Mouse (Mus musculus): ENCODE measurements around the gene Tcap. TPM values are rescaled to one million over a fixed set of nuclear protein-coding genes. Genes with fewer than 3 reads are reported as not detected.
A peak's percentile ranks its signal among the peaks of the same experiment; 100 is the strongest.

The Tcap gene
- polyA plus RNA-seq (2017; shearing (Covaris generic)) = not detected

DNA sequence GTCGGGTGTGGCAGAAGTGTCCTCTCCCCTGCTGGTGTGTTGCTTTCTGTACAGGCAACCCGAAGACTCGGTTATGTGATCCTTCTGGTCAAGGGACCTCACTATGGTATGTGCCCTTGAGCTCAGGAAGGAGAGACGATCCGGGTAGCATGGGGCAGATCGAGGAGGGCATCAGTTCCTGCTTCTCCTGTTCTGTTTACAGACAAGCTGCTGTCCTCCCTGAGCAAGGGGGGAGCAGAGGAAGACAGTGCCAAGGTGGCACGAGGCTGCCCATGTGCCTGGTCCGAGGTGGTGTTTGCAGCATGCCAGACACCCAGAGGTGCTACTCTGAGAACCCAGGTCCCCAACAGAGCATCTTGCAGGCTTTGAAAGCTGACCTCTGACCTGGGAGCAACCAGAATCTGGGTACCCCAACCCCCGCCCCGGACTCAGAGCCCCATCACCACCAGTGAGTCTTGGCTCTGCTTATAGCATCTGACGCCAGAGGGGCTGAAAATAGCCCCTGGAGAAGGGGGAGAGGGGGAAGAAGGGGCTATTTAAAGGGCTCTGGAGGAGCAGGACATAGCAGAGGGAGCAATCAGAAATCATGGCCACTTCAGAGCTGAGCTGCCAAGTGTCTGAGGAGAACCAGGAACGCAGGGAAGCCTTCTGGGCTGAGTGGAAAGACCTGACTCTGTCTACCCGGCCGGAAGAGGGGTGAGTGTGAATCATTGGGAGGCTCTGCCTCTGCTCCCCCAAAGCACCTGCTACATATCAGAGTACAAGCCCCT is at the start of gene Tcap:
TSS of gene Tcap (plus strand) at position 551 of the 770 bp plus-strand sequence.
- ATAC-seq = no peak

DNA sequence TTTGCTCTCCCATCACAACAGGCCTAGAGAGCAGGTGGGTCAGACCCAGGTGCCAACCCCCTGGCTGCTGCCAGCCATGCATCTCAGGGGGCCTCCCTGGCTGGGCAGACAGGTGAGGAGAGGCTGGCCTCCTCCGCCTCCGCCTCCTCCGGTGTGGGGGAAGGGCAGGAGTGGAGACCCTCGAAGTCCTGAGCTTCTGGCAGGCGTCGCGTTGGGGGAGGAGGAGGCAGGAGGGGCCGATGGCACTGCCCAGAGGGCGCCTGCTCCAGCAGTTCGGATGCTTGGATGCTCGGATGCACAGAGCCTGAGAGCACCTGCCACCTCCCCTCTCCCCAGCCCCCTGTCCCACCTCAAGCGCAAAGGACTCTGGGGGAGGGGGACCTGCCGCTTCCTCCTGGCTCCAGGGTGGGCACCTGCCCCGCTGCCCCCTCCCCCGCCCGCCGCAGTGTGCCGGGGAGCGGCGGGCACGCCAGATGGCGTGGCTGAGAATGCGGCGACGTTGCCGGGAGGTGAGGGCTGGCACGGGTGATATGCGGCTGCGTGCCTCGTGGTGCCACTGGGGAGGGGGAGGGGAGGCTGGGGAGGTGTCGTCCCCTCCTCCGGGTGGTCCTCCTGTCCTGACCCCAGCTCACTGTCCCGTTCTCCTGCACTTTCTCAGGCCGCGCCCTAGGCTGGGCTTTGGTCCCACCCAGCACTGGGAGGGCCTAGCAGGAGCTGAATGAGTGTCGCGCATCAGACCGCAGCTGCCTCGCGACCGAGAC is 49.5 kb upstream of the Tcap start:
- ATAC-seq = no peak

DNA sequence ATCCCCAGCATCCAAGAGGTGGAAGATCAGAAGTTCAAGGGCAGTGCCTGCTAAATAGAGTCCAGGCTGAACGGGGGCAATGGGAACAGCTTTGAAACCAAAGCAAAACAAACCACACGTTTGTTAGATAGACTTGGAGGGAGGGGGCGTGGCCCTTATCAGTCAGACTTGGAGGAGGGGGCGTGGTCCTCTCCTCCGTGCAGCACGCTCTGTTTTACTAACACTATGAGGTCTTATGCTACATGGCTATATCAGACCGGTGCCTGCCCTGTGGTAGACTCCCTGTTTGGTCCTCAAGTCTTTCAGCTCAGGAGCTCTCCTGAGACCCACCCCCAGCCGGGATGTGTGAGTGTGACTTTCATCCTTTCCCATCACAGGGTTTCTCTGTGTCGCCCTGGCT is 48.4 kb upstream of the Tcap start:
- ATAC-seq = no peak

DNA sequence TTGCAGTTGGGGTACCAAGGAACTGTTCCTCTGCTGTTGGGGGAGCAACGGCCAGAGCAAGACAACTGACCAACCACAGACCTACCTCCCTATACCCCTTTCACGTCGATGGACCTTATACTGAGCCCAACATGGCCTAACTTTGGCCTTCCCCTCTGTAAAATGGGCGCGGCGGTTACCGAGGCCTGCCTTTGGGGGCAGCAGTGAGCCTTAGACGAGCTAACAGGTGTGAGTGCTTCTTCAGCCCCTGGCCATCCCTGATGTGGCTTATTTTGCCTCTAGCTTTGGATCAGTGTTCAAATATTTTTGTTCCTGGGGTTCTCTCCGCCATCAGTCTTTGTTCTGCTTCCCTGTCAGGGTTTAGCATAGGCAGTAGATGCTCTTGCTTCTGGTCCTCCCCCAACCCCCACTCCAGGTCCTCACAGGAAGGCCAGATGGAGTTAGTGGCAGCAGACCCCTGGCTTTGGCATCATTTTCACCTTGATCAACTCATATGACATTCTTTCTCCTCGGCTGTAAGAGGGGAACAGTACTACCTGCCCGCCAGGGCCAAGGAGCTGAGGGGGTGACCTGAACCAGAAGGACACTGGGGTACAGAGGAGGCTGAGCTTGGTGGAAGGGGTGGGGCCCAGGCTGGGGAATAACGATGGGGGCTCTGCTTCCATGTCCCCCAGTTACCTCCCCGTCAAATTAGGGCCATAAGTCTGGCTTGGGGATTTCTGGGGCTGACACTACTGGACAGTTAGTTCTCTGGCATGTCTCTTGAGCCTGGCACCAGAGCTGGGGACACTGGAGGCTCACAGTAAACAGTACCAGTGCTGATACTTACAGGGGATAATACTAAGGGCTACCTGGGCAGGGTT is 47.1 kb upstream of the Tcap start:
- ATAC-seq = no peak

DNA sequence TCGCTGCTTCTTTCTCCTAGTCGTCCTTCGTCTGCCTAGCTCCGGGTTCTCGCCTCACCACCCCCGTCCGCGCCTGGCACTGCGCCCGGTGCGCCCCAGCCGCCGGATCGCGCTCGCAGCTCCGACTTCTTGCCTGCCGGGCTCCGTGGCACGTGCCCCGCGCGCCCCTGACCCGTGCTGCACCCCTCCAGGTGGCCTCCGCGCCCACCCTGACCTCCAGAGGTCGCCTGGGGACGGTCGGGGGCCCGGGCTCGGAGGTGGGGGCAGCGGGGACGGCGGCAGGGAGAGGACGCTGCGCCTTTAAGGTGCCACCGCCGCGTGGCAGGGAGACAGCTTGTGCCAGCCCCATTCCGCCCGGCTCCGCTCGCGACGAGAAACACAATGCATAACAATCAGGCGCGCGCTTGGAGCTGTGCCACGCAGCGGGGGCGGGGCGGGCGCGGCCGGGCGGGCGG is 45.1 kb upstream of the Tcap start:
- no peak for ATAC-seq

DNA sequence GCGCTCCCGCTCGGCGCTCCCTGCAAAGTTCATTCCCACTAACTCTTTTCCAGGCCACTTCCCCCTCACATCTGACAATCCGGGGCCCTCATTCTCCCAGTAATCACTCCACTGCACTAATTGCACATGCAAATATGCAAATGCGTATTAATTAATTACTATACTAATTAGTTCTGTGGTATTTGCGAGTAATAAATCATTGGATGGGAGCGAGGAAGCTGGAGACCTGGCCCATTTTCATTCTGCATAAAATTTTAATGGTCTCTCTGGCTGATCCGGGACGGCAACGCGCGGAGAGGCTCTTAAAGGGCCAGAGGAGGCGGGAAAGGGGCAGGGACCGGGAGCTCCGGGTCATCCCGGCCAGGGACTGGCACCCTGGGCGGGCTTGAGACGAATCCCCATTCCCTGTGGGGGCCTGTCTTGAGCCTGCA is 44.5 kb upstream of the Tcap start:
- ATAC-seq = no peak

DNA sequence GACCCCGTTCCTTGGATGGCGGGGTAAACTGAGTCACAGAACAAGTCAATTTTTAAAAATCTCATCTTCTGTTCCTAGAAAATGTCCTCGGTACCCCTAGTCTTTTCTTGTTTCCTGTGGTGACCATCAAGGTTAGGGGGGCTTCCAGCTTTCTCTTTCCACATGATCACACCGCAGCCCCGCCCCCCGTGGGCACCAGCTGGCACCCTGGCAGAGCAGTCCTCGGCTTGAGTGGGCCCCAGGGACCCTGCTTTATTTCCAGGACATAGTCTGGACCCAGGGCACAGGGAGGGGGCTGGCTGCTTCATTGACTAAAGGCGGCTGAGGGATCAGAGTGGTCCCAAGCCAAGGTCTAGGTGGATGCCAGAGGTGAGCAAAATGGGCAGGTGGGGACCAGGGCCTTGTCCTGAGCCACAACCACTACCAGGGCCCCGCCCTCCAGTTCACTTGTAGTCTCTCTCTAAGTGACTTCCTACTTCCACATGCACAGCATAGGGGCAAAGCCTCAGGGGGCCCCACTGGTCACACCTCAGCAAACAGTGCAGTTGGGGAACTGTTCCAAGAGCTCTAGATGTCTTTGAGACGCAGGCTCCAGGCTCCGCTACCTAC is 43.8 kb upstream of the Tcap start:
- ATAC-seq = no peak

DNA sequence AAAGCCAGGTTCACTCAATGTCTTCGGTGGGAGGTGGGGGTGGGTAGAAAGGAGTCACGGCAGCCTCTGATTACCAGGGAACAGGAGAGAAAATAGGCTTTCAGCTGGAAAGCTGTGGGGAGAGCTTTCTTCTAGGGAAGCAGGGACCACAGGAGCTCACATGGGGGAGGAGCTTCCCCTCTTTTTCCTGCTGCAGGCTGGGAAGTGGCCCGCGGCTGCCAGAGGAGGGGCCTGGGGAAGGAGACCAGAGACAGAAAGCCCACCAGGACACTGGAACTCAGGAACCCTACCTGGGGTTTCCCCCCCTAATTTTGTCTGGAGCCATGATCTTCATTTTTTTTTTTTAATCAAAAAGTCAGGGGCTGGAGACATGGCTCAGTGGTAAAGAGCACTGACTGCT is 43.0 kb upstream of the Tcap start:
- no peak for ATAC-seq

DNA sequence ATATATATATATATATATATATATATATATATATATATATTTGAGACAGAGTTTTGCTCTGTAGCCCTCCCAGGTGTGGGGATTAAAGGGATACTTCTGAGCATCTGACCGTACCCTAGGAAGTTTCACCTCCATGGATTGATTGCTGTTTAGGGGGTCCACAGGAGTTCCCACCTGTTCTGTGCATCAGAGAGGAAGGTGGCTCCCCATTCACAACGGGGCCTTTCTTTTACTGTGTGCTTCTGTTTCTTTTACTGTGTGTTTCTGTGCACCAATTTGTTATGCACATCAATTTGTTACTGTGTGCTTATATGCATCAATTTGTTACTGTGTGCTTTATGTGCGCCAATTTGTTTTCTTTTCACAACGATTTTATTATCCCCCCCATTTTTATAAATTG is 42.4 kb upstream of the Tcap start:
- ATAC-seq = no peak

DNA sequence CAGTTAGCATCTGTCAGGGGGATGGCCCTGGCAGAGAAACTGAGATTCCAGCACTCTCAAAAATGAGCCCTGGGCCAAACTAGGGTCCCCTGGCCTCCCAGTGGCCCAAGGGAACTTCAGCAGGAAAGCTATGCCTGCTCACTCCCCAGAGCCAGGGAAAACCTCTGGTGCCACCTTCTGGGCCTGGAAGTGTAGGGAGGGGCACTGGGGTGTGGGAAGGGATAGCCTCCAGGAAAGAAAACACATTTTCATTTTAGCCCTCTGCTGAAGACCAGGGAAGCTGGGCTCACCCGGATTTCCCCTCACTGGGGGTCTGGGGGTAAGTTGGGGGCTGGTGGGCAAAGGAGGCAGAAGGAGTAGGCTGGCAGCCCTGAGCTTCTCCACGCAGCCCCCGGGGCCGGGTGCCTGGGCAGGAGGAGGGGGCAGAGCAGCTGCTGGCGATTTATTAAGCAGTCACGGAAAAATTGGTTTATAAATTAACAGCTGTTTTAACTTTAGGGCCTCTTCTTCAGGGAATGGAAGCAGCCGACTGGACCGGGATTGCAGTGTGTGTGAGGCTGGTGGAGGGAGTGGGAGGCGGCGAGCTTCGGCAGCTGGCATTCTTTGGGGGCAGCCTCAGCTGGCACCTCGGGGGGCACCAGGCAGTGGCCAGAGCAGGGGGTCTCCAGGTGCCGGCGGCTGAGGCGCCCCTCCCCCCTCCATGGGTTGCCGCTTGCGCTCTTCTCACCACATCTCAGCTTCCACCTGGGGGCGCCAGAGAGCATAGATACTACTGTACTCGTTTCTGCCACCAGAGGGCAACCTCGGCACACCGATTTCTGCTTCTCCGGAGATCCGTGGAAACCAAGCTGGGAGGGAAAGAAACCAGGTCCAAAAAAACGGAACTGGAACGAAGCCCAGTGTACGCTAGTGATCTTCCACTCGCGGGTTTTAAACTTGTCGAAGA is 41.3 kb upstream of the Tcap start:
- peak; percentile 32 for ATAC-seq

DNA sequence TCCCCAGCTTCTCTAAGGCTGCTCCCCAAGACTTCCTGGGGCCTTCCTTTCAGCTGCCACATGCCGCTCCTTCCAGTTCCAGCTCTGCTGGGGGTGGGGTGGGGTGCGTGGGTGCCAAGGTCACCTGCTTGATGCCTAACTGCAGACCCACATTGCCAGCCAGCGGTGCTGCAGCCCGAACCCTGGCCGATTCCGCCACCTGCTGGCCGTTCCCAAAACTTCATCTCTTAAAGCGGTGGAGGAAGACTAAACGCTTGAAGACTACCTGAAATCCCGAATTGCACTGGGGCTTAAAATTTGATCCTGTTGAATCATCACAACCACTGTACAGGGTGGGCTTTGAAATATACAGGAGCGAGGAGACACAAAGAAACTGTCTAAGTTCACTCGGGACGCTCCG is 38.4 kb upstream of the Tcap start:
- no peak for ATAC-seq

DNA sequence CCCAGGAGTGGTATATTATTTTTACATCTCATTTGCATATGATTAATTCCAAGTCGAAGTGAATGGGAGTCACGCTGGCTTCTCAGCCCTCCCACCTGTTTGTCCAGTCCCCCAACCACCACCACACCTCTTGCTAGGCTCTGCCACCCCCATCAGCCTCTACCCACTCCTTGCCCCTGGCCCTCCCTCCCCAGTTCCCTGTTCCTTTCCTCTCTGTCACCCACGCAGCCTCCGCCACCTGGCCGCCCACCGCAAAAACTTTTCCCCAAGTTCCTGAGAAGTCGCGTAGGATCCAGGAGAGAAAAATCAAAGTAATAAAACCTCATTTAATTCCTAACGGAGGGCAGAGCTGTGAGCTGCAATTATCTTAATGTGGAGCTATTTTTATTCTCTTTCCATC is 37.4 kb upstream of the Tcap start:
- no peak for ATAC-seq

DNA sequence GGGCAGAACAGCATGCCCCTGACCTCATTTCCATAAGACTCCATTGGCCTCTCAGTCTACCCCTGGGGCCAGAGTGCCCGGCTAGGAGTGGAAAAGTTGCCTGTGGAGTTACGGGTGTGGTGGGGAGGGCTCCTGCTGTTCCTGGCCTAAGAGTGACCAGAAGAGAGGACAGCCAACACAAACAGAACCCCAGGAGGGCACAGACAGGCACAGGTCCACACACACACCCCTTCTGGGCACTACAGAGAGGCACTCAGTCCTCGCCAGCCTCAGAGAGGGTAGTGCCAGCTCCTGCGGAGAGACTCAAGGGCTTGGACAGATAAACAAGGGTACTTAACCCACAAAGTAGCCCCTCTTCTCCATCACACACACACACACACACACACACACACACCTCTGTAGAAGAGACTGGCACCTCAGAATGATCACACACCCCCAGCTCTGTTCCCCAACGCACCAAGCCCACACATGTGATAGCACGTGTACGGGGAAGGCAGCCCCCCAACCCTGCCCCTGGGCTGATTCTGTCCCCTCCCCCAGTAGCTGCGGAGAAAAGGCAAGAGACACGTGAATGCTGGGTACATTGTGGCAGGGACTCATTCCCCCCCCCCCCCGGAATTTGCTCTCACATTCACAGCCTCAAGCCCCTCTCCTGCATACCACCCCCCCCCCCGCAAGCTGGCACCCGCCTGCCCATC is 36.1 kb upstream of the Tcap start:
- ATAC-seq = no peak

DNA sequence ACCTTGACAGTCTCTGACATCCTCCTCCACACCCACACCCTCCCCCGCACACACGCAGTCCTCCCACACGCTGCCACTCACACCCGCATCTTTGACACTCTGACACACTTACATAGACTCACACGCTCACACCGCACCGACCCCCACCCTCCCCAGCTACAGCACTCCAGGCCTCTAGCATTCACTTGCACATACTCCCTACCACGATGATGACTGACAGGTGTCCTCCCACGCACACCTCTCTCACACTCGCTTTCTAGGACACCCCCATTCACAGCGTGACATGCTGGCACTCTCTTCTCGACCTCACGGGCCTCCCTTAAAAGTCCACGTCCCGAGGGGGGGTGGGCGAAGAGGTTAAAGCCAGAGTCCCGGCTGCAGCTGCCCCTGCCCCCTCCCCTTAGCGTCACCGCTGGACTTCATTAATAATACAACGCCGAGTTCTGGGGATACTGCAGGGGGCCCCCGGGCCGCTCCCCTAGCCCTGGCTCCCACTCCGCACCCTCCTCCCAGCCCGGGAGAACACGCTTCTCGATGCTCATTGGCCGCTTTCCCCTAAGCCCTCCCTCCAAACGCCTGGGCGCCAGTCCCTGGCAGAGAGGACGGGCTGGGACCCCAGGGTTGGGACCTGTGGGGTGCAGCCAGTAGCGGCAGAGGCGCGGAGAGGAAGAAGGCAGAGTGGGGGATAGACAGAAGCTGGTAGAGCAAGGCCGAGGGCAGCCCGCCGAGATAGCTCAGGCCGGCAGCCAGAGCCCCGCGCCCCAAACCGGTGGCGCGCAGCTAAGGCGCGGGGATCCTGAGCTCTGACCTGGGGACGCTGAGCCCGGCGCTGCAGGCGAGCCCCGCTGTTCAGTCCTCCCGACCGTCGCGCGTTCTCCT is 35.3 kb upstream of the Tcap start, which contains the start of gene Ppp1r1b:
TSS of gene Ppp1r1b (plus strand) at position 322 of the 879 bp plus-strand sequence.
- ATAC-seq = peak; percentile 28

DNA sequence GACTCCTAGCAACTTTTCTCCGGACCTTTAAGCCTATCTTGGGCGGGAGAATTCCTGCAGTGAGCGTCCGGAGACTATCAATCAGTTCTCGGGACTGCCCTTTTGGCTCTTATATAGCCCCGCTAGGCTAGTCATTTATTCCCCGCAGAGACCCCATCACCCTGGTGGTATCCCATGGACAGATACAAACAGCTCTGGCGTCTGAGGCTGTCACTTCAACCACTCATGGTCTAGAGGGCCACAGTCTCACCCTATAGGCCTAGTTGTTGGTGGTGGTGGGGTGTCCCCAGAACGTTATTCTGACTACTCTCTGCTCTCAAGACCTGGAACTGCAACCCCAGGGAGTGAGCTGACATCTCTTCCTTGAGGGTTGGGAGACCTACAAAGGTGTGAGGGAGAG is 34.3 kb upstream of the Tcap start:
- no peak for ATAC-seq

DNA sequence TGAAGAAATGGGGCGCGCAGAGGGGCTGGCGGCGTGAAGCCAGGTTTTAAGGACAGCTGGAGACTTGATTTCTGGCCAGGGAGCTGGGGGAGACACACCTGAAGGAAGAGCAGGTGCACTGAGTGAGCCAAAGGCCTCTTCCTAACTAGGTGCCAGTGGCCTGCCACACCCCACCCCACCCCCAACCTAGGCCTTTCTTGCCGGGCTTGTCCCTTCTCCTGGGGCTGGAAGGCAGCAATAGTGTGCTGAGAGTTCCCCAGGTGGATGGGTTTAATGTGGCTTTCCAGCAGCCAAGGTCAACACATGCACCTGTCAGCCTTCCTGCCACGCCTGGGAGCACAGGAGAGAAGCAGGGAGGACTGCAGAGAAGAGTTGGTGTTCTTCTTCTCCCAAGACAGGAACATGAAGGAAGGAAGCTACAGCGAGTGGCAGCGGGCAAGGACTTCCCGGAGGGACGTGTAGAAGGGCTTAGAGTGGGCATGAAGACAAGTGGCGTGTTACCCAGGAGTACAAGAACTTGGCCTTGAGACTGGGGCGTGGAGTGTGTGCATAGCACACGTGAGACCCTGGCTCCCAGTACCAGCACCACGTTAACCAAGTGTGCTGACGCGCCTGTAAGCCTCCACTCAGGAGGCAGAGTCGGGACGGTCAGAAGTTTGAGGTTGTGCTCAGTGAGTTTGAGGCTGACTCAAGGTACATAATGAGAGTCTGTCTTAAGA is 31.2 kb upstream of the Tcap start:
- no peak for ATAC-seq

DNA sequence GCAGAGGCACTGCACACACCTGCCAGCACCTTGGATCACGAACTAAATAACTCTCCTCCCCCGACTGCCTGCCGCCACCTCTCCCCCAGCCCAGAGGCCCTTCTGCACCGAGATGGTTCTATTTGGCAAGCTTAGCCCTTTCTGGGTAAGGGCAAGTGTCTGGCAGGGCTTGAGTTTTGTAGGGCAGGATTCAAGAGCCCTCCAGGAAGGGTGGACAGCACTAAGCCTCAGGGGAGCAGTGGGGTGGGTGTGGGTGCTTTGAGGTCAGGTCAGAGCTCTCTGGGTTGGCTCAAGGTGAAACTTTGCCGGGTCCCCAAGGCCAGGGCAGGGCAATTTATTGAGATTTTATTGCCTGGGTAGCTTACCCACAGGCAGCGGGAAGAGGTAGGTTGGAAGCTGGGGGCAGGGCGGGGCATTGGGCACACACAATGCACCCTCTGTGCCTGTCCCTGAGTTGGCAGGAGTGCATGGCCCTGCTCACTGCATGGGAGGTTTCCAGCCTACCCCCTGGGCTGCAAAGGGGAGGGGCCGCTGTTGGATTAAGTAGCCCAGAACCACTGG is 29.9 kb upstream of the Tcap start:
- no peak for ATAC-seq

DNA sequence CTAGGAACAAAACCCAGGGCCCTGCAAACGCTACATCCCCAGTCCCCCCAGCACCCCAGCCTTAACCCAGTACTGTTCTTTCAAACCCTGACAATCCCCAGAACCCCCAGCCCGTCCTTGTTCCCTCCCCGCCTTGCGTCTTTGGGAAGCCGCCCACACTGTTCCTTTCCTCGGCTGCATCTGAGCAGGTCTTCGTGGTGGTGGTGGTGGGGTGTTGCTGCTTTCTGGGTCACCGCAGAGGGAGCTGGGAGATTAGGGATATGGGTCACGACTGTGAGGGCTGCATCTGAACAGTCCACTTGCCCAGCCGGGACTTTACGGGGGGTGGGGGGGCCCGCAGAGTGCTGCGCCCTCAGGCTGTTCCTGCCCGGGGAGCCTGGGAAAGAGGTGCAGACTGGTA is 29.2 kb upstream of the Tcap start:
- ATAC-seq = no peak
